Mouse (Mus musculus): ENCODE data around the gene Itga8. TPM values are rescaled to one million over a fixed set of nuclear protein-coding genes. Genes with fewer than 3 reads are reported as not detected.

The Itga8 gene
- polyA plus RNA-seq, 1 experiment from 2014 or later: 17.7 TPM

GRCm38 (mm10) chr2:12293458-12293857 lies 8.3 kb downstream of the Itga8 start:
- WGBS: 51% methylated on average over 8 of the region's 8 CpGs
- Histone ChIP-seq H3K27me3 (no peaks in the 10 kb centered on the region), H3K9me3 (no peaks in the 10 kb centered on the region), H3K4me2 (0 out of 2 replicates have a peak overlapping the region, but pooled peaks have one; percentile 10), H3K36me3 (no peaks in the 10 kb centered on the region), H3K4me1 (peaks cover 26% of the 10 kb centered on the region), H3K9ac (no peak overlapping the region), H3K27ac (peak overlapping the region; percentile 24; the same call in 1 of the 2 replicates), H3K4me3 (no peak overlapping the region)
- no peak for ATAC-seq (ENCODE audit: insufficient number of reproducible peaks, insufficient read depth, low FRiP score, low TSS enrichment, low read depth)

DNA sequence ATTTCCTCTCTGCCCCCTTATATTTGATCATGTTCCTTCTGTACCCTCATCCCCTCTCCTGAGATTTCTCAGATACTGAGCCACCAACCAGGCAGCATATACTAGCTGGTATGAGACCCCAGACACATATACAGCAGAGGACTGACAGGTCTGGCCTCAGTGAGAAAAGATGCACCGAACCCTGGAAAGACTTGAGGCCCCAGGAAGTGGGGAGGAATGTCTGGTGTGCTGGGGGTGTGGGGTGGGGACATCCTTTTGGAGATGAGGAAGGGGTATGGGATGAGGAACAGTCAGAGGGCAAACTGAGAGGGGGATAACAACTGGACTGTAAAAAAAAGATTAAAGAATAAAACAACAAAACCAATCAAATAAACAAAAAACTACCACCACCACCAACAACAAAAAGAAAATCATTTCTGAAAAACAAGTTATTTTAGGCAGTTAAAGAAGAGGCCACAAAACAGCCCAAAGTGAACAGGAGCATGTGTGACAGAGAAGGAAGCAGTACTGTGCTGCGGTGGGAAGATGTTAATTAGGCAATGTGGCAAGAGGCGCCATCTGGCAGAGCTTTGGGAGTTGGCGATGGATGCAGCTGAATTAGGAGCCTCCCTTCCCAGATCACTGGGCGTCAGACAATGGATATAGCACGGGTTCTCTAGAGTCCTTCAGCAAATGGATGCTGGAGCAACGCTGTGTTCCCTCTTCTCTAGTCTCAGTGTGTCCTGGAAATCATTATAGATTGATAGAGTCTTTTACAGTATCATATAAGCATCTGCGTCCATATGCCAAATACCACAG lies 9.5 kb downstream of the Itga8 start:
- Histone ChIP-seq H3K36me3 (no peaks in the 10 kb centered on the region), H3K27me3 (no peaks in the 10 kb centered on the region), H3K4me3 (no peak overlapping the region), H3K4me2 (no peak overlapping the region), H3K27ac (no peak overlapping the region), H3K9me3 (no peaks in the 10 kb centered on the region), H3K4me1 (peaks cover 30% of the 10 kb centered on the region), H3K9ac (no peak overlapping the region)
- ATAC-seq (ENCODE audit: insufficient number of reproducible peaks, insufficient read depth, low FRiP score, low TSS enrichment, low read depth): no peak
- WGBS: 55% methylated on average over 8 of the region's 8 CpGs

DNA sequence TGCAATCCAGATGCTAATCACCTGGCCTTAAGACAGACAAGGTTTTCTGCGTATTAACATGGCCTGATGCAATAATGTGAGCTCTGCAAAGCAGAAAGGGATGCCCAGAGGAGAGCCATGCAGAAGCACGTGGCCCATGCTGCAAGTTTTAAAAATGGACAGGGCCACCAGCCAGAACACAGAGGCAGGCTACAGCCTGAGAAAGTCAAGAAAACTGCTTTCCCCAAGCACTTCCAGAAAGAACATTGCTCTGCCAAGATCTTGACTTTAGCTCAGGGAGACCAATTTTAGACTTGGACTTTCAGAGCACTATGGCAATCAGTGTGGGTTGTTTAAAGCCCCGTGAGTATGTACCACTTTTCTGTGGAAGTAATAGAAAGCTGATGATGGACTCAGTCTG lies 11.5 kb downstream of the Itga8 start:
- Histone ChIP-seq H3K36me3 (no peaks in the 10 kb centered on the region), H3K4me1 (peaks cover 27% of the 10 kb centered on the region), H3K27ac (no peak overlapping the region), H3K9me3 (no peaks in the 10 kb centered on the region), H3K9ac (no peak overlapping the region), H3K4me2 (no peak overlapping the region), H3K27me3 (no peaks in the 10 kb centered on the region), H3K4me3 (no peak overlapping the region)
- 70% methylated on average over 3 of the region's 3 CpGs for WGBS
- ATAC-seq (ENCODE audit: insufficient number of reproducible peaks, insufficient read depth, low FRiP score, low TSS enrichment, low read depth): no peak

- H3K27me3 ChIP-seq: no peaks in the 10 kb centered on the region
- 76% methylated on average over 3 of the region's 3 CpGs for WGBS
- H3K36me3 ChIP-seq: no peaks in the 10 kb centered on the region
- no peak overlapping the region for H3K4me2 ChIP-seq
- no peak overlapping the region for H3K9ac ChIP-seq
- peaks cover 11% of the 10 kb centered on the region for H3K4me1 ChIP-seq
- ATAC-seq (ENCODE audit: insufficient number of reproducible peaks, insufficient read depth, low FRiP score, low TSS enrichment, low read depth): no peak
- H3K9me3 ChIP-seq: no peaks in the 10 kb centered on the region
- H3K4me3 ChIP-seq: no peak overlapping the region
- H3K27ac ChIP-seq: no peak overlapping the region
These were observed 13.9 kb downstream of the Itga8 start for GRCm38 (mm10) chr2:12287831-12288230.

- H3K9ac ChIP-seq: no peak overlapping the region
- no peak overlapping the region for H3K4me2 ChIP-seq
- no peaks in the 10 kb centered on the region for H3K9me3 ChIP-seq
- no peak overlapping the region for H3K4me3 ChIP-seq
- ATAC-seq (ENCODE audit: insufficient number of reproducible peaks, insufficient read depth, low FRiP score, low TSS enrichment, low read depth): no peak
- H3K27ac ChIP-seq: no peak overlapping the region
- H3K36me3 ChIP-seq: no peaks in the 10 kb centered on the region
- no peaks in the 10 kb centered on the region for H3K27me3 ChIP-seq
- H3K4me1 ChIP-seq: peaks cover 8% of the 10 kb centered on the region
- 86% methylated on average over 1 of the region's 1 CpGs for WGBS
These were observed 21.1 kb downstream of the Itga8 start for GRCm38 (mm10) chr2:12280664-12281063.

DNA sequence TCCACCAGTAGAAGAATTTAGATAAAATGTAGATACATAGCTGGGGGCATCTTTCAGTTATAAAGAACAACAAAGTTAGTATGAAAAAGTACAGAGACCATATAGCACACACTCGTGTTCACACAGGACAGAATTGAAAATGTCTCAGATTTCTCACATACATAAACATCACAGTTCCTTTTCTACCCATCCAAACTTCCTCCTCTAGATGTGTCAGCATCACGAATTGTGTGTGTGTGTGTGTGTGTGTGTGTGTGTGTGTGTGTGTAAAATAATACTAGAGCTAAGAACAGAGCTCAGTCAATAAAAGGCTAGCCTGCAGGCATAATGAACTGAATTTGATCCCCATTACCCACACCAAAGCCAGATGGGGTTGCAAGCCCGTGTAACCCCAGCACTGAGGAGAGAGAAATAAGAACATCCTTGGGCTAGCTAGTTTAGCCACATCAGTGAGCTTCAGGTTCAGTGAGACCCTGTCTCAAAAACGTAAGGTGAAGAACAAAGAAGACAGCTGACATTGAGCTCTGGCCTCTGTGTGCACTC lies 22.6 kb downstream of the Itga8 start:
- no peak for ATAC-seq (ENCODE audit: insufficient number of reproducible peaks, insufficient read depth, low FRiP score, low TSS enrichment, low read depth)

GRCm38 (mm10) chr2:12256635-12257317 lies 44.9 kb downstream of the Itga8 start:
- Histone ChIP-seq H3K36me3 (peaks cover 14% of the 10 kb centered on the region), H3K27ac (no peak overlapping the region), H3K4me1 (0 out of 2 replicates have a peak, but pooled peaks cover 4% of the 10 kb centered on the region), H3K9me3 (no peaks in the 10 kb centered on the region), H3K9ac (no peak overlapping the region), H3K4me3 (no peak overlapping the region), H3K4me2 (no peak overlapping the region), H3K27me3 (no peaks in the 10 kb centered on the region)
- 90% methylated on average over 2 of the region's 2 CpGs for WGBS
- ATAC-seq (ENCODE audit: insufficient number of reproducible peaks, insufficient read depth, low FRiP score, low TSS enrichment, low read depth): no peak

More for the DNA sequence above, 22.6 kb downstream of the Itga8 start:
- Histone ChIP-seq H3K4me2 (no peak overlapping the region), H3K27ac (no peak overlapping the region), H3K27me3 (no peaks in the 10 kb centered on the region), H3K9me3 (no peaks in the 10 kb centered on the region), H3K36me3 (no peaks in the 10 kb centered on the region), H3K4me1 (peaks cover 8% of the 10 kb centered on the region), H3K9ac (no peak overlapping the region), H3K4me3 (no peak overlapping the region)
- 16% methylated on average over 4 of the region's 4 CpGs for WGBS

DNA sequence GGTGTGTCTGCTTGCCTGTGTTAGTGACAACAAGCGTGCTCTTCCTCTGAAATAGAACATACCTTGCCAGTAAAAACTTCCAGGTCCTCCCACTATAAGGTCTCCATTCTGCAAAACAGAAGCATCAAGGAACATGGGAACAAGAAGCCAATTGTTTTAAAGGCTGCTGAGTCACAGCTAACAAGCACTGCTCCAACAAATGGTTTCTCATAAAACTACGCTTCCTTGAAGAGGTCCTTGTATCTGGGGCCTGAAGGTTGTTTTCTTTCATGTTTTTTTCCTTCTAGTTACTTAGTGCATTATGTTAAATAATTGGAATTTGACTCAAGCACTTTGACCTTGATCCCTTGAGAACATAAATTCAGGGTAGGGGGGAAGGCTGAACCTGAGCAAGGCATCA lies 45.8 kb downstream of the Itga8 start:
- H3K27ac ChIP-seq: no peak overlapping the region
- no peak overlapping the region for H3K4me3 ChIP-seq
- H3K9me3 ChIP-seq: no peaks in the 10 kb centered on the region
- ATAC-seq (ENCODE audit: insufficient number of reproducible peaks, insufficient read depth, low FRiP score, low TSS enrichment, low read depth): no peak
- H3K4me2 ChIP-seq: no peak overlapping the region
- no peaks in the 10 kb centered on the region for H3K27me3 ChIP-seq
- H3K4me1 ChIP-seq: 0 out of 2 replicates have a peak, but pooled peaks cover 4% of the 10 kb centered on the region
- H3K36me3 ChIP-seq: peaks cover 13% of the 10 kb centered on the region
- 72% methylated on average over 2 of the region's 2 CpGs for WGBS
- H3K9ac ChIP-seq: no peak overlapping the region

DNA sequence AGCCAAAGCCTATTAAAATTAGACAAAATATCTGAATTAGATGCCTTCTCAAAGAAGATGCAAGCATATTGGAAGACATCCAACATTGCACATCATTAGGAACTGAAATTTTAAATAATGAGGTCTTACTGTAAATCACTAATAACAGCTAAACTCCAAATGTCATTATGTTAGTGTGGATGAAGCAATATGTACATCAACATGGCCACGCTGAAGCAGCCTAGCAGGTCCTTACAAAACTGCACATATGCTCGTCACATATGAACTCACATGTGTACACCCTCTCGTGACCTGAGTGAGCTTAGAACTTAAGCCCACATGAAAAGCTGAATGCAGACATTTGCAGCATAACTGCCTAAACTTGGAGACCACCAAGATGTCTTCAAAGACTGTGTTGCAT lies 66.4 kb downstream of the Itga8 start:
- no peak overlapping the region for H3K9ac ChIP-seq
- H3K9me3 ChIP-seq: no peaks in the 10 kb centered on the region
- H3K4me1 ChIP-seq: no peaks in the 10 kb centered on the region
- WGBS: 87% methylated on average over 3 of the region's 3 CpGs
- no peak overlapping the region for H3K27ac ChIP-seq
- H3K36me3 ChIP-seq: 0 out of 2 replicates have a peak, but pooled peaks cover 3% of the 10 kb centered on the region
- H3K4me2 ChIP-seq: no peak overlapping the region
- H3K27me3 ChIP-seq: no peaks in the 10 kb centered on the region
- ATAC-seq (ENCODE audit: insufficient number of reproducible peaks, insufficient read depth, low FRiP score, low TSS enrichment, low read depth): no peak
- no peak overlapping the region for H3K4me3 ChIP-seq

DNA sequence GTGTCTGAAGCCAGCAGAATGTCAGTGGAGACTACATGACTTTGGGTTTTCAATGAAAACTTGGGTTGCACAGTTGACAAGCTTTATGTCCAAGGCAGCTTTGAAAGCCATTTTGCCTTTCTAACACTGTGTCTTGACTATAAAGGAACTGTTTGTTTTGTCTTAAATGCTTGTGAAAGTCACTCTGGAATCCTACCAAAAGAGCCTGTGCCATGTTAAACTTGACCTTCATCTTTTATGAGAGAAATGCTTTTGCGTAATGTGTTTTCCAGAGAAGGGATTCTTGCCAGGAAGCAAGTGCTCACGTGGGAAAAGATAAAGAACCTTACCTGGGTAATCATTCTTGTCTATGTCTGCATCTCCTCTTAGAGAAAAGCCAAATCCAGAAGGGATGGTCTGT lies 72.0 kb downstream of the Itga8 start:
- WGBS: 81% methylated on average over 2 of the region's 2 CpGs
- Histone ChIP-seq H3K9ac (no peak overlapping the region), H3K27me3 (no peaks in the 10 kb centered on the region)

GRCm38 (mm10) chr2:12228335-12228734 lies 73.4 kb downstream of the Itga8 start:
- Histone ChIP-seq H3K27me3 (no peaks in the 10 kb centered on the region), H3K36me3 (0 out of 2 replicates have a peak, but pooled peaks cover 3% of the 10 kb centered on the region), H3K9me3 (no peaks in the 10 kb centered on the region), H3K4me2 (no peak overlapping the region), H3K27ac (no peak overlapping the region), H3K9ac (no peak overlapping the region), H3K4me3 (no peak overlapping the region), H3K4me1 (peaks cover 18% of the 10 kb centered on the region)
- no peak for ATAC-seq (ENCODE audit: insufficient number of reproducible peaks, insufficient read depth, low FRiP score, low TSS enrichment, low read depth)
- WGBS: 48% methylated on average over 3 of the region's 3 CpGs

More for the DNA sequence above, 72.0 kb downstream of the Itga8 start:
- Histone ChIP-seq H3K36me3 (0 out of 2 replicates have a peak, but pooled peaks cover 3% of the 10 kb centered on the region), H3K4me3 (no peak overlapping the region), H3K4me2 (no peak overlapping the region), H3K27ac (no peak overlapping the region), H3K4me1 (peaks cover 16% of the 10 kb centered on the region), H3K9me3 (no peaks in the 10 kb centered on the region)
- no peak for ATAC-seq (ENCODE audit: insufficient number of reproducible peaks, insufficient read depth, low FRiP score, low TSS enrichment, low read depth)
